Mouse (Mus musculus) cerebellum, adult 2 months (tissue): ENCODE data around the gene Ybey.

ENCODE experiments used
- CTCF ChIP-seq: fragments of 200-500 bp; IDR thresholded peaks from 2 replicates; pipeline ENCODE4 v1.5.1; 2011; ENCODE audit warnings: low read depth, mild to moderate bottlenecking, control low read depth, low read length, moderate library complexity, borderline replicate concordance; ENCODE audit not compliant: insufficient read depth
- POLR2A ChIP-seq: fragments of 200-500 bp; IDR thresholded peaks from 2 replicates; pipeline ENCODE4 v1.6.1; 2011; ENCODE audit warnings: low read length, control low read depth, borderline replicate concordance; ENCODE audit not compliant: insufficient read depth

DNA sequence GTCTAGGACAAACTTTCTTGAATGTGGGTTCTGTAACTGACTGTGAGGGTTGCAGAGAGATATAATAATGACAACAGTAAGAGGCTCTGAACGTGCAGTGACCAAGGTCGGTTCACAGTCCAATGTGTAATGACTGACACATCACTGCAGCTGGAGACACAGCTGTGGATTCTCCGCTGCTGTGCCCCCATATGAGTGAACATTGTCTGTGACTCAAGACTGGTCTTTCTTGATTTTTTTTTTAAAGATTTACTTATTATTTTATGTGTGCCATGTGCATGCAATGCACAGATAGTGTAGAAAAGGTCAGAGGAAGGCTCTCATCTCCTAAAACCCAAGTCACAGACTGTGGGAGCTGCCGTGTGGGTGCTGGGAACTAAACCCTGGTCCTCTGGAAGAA lies 28.6 kb upstream of the Ybey start:
- TF ChIP-seq POLR2A, result no peak
- TF ChIP-seq CTCF, result no peak
